Mouse (Mus musculus): ENCODE data around the gene Abraxas1.

Gene Abraxas1

DNA sequence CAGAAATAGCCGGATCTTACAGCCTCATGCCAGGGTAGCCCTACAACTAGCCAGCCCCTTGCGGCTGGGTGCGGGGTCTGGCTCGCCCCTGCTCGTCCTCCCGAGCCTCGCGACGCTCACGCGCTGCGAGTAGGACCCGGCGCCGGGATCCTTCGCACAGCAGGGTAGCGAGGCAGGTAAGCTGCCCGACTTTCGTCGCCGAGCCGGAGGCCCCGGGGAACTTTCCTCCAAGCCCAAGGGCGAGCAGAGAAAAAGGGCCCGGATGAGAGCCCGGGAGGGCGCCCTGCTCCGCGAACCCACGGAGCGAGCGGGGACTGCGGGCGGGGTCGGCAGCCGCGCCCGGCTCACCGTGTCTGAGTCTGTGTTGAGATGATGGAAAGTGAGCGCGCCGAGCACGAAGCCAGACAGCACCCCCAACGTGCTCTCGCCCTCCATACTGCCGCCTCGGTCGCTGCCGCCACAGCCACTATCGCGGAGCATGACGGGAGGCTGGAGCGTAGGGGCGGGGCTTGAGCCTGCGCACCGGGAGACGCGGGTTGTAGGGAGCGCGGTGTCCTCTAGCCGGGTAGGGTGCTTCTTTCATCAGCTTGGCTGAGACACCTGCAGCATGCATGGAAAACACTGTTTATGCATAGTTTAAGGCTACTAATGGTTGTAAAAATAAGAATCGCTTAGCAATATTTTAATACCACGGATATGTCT, at the start of gene Abraxas1:
Gene Abraxas1 (minus strand): TSS at position 483 of the 702 bp plus-strand sequence.
- peak; percentile 85 for DNase-seq

DNA sequence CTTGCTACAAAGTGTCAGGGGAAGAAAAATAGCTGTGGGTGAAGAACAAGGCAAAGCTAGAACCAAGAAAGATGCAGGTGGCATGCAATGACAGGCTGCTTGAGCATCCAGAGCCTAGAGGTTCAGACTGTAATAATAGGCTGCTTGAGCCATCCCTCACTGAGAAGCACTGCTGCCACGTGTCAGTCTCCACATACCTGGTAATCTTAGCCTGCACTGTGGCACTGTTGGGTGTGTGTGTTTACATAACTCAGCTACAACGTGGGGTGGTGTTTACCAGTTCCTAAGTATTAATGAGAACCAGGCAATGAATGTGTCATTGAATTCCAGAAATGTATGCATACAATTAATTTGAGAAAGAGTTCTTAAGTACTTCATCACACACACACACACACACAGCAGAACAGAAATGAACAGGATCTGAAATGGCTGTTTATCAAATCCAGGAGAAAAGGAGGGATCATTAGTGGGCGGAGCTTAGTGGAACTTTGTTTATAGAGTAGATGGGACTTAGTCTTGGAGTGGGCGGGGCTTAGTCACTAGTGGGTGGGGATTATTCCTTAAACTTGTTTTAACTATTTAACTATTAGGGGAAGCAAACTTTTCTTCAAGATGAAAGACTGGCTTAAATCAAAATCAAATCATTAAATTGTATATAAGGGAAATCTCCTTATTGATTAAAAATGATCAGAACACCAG, 48.6 kb upstream of the Abraxas1 start:
- DNase-seq, result no peak

DNA sequence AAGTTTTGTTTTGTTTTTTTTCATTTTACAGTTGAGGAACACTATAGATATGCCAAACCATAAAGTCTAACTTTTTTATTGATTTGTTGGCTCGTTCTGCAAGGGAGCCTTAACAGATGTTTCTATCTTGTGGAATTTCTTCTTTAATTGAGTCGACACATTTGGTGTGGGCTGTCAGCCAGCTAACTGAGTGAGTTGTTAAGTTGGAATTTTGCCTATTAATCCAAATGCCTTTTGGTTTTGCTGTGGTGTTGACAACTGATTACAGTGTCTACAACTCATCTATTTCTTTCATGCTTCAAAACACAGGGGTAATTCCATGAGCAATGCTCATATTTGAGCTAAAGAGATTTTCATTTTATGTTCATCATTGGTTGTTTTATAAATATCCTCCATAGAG, 45.4 kb upstream of the Abraxas1 start:
- no peak for DNase-seq

DNA sequence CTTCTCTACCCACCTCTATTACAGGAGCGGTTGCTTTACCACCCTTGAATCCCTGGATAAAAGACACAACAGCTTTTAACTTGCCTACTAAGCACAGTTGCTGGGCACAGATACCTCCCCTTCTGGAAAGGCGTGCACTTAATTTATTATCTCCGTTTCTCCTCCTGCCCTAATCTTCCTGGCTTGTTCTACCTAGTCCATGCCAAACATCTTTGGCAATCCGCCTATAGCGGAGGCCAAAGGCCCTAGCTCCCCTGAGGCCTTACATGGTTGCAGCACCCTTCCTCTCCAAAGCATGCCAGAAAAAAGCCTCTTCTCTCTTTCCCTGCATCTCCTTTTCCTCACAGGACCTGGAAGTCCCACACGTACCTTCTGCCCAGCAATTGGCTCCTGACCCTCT, 43.7 kb upstream of the Abraxas1 start:
- DNase-seq, result no peak

DNA sequence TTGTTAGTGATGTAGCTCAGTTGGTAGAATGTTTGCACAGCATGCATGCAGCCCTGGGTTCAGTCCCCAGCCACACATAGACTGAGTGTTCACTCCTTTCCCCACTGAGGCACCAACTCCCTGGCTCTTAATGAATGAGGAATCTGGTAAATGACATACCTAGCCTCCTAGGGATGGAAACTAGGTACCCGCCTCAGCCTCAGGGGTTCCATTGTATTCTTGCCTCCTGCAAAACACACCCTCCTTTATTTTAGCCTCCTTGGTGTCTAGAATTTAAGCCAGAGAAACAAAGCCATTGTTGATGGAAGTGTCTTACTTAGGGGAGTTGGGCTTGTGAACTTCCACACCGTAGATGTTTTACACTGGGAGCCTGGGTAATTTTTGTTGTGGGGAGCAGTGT, 42.3 kb upstream of the Abraxas1 start:
- no peak for DNase-seq

DNA sequence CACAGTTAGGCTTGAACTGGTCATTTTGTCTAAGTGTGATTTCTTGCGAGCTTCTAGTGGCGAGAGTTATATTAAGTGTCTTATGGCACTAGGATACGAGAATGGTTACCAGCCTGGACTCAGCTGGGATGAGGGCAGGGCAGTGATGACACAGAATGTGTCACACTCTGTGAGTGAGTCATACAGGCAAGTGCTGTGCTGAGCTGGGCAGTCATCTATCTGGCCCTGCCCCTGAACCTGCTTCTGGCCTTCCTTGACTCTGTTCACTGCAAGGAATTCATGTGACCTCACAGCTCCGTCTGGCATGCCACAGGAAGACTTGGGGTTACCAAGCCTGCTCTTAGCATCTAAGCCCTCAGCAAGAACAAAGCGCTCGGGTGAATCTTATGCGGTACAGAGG, 41.0 kb upstream of the Abraxas1 start:
- DNase-seq, result no peak

DNA sequence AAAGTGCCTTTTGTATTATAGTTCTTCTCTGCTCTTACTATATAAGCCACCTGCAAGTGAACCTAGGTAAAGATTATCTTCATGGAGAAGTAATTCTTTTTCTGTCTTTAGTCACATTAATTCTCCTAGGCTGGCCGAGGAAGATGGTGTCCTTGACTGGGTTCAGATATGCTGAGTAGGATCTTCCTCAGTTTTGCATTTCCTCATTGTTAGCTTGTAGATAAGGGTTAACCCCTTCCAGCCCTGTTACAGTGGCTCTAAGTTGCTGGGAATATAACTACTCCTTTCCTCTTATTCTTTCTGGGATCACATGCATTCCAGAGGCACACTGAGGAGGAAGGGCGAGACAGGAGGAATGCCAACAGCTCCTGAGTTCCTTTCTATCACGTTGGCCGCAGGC, 40.4 kb upstream of the Abraxas1 start:
- DNase-seq, result no peak

DNA sequence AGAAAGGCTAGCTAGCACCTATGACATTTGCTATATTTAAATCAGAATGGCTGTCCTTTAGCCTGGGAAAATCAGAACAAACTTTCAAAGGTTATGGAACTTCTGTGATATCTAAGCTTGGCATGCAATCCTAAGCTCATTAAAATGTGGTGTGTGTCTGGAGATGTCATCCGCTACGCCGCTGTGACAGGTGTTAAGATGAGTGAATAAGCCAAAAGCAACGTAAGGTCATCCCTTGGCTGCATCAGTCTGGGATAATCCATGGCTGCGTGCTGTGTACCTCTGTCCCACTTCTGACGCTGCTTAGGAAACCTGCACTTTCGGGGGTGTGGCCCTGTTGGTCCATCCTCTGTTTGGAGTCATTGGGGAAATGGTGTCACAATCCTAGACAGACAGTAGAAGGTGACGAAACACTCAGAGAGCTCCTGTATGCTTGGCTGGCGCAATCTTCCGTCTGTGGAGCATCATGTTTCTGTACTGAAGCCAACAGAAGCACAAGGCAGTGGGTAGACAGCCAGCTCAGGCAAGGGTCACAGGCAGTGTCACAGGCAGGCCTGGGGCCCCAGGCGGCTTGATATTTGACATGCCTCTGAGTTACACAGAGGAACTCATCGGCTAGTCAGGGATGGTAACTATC, 39.8 kb upstream of the Abraxas1 start:
- no peak for DNase-seq

DNA sequence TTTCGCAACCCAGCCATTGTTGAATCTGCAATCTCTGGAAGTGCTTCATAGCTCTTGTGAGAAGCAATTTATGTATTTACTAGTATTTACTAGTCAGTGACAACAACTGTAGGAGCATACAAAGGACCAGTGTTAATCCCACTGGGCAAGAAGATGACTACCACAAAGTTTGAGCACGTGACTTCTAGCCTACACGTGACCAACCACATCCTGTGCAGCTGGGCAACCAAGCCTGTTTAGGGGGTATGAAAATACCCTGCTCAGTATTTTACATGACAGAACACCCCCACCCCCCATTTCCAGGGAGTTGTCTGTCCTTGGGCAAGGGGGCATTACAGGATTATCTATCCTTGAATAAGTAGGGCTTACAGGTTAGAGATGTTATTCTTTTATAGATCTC, 35.8 kb upstream of the Abraxas1 start:
- no peak for DNase-seq

DNA sequence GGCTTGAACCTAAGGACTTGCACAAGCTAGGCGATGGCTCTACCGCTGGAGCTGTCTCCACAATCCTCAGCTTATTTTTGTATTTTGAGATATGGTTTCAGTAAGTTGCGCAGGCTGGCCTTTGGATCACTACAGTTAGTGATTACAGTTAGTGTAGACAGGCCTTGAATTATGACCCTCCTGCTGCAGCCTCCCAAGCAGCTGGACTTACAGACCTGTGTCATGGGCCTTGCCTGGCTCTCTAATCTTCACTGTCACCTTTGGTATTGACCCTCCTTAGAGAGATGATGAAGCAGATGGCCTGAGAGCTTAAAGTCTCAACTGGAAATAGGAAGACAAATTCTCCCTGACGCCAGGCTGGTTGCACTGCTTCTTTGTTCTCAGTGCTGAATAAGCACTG, 33.2 kb upstream of the Abraxas1 start:
- DNase-seq, result no peak

DNA sequence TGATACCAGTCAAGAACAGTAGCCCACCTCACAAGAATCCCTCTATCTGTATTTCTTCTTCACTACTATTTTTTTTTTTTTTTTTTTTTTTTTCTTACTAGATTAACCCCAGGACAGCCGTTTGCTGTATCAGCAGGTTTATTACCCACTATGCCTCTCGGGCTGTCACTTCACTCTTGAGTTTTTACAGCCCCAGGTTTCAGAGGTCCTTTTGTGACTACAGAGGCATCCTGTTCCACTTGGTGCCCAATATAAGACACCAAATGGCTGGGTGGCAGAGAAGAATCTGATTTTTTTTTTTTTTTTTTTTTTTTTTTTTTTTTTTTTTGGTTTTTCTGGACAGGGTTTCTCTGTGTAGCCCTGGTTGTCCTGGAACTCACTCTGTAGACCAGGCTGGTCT, 26.4 kb upstream of the Abraxas1 start:
- no peak for DNase-seq

DNA sequence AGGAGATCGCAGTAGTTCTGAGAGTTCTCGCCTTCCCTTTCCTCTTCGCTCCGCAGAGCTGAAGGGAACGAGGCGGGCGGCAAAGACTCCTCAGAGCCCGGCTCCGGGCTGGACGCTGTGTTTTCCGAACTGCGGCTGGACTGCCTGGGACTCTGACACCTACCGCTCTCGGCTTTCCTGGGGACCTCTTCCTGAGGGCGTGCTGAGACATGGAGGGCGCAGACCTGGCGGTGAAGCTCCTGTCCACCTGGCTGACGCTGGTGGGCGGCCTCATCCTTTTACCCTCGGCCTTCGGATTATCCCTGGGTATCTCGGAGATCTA, 25.8 kb upstream of the Abraxas1 start:
- DNase-seq, result no peak

DNA sequence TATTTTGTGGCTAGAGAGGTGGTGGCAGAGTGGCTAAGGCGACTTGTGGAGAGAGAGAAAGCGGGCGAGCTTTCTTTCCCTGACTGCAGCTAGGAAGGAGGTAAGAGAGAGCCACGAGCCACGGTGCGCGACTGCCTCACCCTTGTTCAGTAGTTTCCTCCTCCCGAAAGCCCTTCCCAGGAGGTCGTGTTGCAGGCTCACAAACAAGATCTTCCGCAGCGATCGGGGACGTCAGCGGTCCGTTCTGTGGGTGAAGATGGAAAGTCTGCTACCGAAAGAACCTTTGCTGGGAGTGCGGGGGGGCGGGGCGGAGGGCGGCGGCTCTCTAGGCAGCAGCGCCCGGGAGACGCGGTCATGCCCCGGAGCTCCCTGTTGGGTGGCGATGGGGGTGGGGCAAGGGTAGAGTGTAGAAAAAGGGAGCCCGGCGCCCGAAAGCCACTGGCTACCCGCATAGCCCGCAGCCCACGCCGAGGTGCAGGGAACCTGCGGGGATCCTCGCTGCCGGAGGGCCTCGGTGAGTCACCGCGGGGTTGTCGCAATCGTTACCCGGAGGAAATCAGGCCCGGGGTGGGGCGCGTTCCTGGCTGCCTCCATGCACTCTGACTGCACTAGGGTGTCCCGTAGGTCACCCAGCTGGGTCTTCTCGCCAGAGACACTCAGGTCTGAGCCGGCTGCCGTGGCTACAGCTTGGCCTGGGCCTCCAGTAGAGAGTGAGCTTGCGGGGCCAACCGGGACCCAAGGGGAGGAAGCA, 25.3 kb upstream of the Abraxas1 start:
- peak; percentile 54 for DNase-seq

DNA sequence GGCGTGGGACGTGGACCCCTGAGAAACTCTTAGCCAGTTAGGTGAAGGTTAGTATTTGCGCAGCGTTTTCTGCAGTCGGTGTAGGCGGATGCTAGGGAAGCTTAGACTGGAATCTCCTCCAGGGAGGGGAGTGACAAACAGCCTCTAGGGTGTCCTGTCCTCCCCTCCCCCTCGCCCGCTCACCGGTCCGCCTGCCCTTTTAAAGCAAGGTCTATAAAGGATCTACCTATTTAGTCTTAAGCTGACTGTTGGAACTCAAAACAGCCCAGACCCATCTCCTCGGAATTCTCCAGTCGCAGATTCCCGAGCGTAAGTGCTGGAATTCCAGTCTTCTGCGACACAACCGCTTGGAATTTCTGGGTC, 24.7 kb upstream of the Abraxas1 start, which contains the start of gene Gpat3:
Gene Gpat3 (plus strand): TSS at position 229 of the 363 bp plus-strand sequence.
- DNase-seq, result peak; percentile 48

DNA sequence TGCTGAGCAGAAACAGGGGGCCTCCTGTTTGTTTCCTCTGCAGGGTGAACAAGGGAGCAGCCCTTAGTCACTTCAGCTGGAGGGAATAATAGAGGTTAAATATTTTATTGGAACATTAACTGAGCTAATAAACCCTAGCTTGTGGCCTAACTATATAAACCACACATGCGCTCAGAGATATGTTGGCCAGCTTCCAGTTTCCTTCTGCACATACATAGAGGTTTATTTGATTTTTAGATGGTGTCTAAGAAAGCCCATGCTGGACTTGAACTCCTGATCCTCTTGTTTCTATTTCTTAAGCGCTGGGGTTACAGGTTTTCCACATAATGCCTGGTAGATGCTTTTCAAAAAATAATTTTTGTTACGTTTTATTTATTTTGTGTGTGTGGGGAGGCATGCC, 23.7 kb upstream of the Abraxas1 start:
- DNase-seq, result no peak

DNA sequence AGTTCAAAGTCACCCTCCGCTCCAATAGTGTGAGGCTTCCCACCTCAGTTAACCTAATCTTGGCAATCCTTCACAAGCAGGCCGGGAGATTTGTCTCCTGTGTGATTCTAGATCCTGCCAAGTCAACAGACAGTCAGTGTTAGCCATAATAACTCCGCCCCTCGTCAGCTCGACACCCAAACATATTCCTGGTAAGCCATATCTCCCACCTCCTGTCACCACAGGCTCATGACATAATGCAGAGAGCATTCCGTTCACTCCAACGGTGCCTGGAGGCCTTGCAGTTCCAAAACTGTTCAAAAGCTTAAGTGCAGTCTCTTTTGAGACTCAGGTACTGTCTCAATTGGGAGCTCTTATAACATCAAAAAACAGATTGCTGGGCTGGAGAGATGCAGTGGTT, 17.1 kb upstream of the Abraxas1 start:
- no peak for DNase-seq

DNA sequence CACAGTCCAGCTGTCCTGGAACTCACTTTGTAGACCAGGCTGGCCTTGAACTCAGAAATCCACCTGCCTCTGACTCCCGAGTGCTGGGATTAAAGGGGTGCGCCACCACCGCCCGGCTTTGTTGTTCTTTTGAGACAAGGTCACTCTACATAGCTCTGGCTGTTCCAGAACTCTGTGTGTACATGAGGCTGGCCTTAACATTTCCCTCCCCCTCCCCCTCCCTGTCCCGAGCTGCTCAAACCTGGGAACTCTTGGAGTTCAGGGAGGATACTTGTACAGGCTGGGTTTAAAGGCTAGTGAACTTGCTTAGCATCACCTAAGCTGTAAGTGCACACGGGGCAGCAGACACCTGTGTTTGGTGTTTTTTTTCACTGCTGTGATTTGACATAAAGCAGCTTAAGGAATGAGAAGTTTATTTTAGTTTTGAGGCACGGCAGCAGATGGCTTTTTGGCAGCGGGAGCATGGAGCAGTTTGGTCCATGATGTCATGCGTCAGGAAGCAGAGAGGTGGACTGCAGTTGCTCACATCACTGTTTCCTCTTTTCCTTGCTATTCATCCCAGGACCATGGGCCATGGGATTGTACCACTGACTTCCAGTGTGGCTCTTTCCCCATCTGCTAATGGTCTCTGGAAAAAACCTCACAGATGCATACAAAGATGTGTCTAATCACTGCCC, 15.2 kb upstream of the Abraxas1 start:
- DNase-seq, result no peak

DNA sequence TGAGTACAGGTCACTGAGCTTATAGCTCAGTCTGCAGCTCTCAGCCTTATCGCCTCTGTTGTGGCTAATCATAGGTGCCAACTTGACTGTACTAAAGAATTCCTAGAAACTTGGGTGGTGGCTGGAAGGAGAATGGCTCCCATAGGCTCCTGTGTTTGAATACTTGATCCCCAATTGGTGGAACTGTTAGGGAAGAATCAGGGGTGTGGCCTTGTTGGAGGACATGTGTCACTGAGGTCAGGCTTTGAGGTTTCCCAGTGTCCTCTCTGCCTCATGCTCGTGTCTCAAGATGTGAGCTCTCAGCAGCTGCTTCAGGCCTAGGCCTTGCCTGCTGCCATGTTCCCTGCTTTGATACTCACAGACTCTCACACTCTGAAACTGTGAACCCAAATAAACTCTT, 13.1 kb upstream of the Abraxas1 start:
- no peak for DNase-seq

DNA sequence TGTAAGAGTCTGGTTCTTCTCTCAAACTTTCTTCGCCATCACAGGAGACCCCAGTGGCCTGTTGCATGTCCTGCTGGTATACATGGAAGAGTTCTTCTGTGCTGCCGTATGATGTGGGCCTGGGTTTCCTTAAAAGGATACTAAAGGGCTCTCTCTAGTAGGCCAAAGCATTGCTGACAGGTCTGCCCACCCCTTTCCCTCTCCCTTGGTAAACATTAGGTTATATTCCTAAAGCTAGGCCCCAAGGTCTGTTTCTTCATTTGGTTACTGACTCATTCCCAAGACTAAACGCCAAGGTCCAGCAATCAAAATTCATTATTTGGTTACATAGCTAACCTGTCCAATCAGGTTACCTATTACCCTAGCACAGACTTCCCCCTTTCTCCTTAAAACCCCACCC, 11.9 kb upstream of the Abraxas1 start:
- no peak for DNase-seq

DNA sequence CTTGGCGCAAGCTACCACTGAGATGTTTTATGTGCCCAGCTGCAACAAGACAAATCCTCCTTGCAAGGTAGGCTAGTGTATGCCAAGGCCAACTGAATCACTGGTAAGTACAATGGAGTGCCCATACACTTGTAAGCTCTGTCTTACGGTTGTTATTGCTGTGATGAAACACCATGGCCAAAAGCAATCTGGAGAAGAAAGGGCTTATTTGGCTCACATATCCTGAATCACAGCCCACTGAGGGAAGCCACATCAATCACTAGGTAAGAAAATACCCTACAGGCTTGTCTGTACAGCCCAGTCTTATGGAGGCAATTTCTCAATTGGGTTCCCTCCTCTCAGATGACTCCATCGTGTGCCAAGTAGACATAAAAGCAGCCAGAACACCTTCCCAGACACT, 7.9 kb upstream of the Abraxas1 start:
- DNase-seq, result no peak

DNA sequence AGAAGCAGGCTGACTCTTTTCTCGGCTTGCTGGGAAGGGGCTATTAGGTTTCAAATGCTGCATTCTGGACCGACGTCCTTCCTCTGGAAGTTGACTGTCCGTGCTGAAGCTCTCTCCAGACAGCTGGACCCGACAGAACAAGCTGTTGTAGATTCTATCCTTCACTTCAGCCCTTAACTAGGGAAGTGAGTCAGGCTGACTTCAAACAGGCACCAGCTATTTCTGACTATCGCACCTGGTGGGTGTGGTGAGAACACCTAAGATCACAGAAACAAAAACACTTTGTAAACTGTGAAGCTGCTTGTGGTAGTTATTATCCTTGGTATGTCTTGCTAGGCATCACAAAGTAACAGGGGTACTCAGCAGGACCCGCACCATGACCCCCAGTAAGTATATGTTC, 5.8 kb upstream of the Abraxas1 start:
- no peak for DNase-seq

DNA sequence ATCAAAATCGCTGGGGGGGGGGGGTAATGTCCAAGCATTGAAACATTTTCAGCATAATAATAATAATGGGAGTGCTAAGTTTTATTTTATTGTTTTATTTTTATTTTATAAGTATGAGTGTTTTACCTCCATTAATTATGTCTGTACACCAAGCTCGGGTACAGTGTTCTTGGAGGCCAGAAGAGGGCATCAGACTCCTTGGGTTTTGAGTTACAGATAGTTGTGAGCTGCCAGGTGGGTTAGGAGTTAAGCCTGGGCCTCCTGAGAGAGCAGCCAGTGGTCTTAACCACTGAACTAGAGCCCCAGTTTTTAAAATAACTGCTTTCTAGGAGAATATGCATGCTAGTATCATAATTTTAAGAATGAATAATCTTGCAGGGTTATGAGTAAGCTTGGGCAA, 5.2 kb upstream of the Abraxas1 start:
- DNase-seq, result no peak

DNA sequence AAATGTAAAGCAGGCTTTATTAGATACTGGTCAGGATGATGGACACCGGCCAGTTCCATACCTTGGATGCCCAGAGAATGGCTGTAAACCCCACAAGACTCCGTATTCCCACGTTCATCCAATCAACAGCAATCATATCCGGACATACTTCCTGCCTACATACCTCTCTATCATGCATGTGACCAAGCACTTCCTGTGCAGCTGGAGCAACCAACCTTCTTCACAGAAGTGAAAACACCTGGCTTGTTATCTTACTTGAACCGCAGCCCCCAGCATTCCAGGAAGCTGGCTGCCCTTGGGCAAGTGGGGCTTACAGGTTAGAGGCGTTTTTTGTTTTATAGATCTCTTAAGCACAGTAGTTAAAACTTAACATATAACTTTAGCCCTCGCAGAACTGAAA, 2.1 kb upstream of the Abraxas1 start:
- DNase-seq, result no peak

All from cerebellum, adult 11-12 months (tissue).